Mouse (Mus musculus): ENCODE results near the gene Disp3.

Gene Disp3

GRCm38 (mm10) chr4:148287476-148288054 is at the start of gene Disp3:
Disp3 (minus strand) TSS chr4:148287965.
- in situ Hi-C loops (cut with MboI, MseI) = no loop called here

- in situ Hi-C loops (cut with MboI, MseI) = loop anchor here (10.0 kb wide), 1 partner anchor 1605 kb away; no protein-coding TSS in a partner anchor
Measured at GRCm38 (mm10) chr4:148330269-148330668, 42.5 kb upstream of the Disp3 start.

- in situ Hi-C loops (cut with MboI, MseI) = no loop called here
Measured at GRCm38 (mm10) chr4:148329431-148329830, 41.7 kb upstream of the Disp3 start.

- in situ Hi-C loops (cut with MboI, MseI) = no loop called here
Measured at GRCm38 (mm10) chr4:148328237-148328636, 40.5 kb upstream of the Disp3 start.

- in situ Hi-C loops (cut with MboI, MseI) = no loop called here
Measured at GRCm38 (mm10) chr4:148327266-148327997, 39.7 kb upstream of the Disp3 start.

GRCm38 (mm10) chr4:148326791-148327190 is 39.0 kb upstream of the Disp3 start:
- in situ Hi-C loops (cut with MboI, MseI) = no loop called here

GRCm38 (mm10) chr4:148325951-148326350 is 38.2 kb upstream of the Disp3 start:
- in situ Hi-C loops (cut with MboI, MseI) = no loop called here

- in situ Hi-C loops (cut with MboI, MseI) = no loop called here
Measured at GRCm38 (mm10) chr4:148325057-148325456, 37.3 kb upstream of the Disp3 start.

GRCm38 (mm10) chr4:148322152-148322551 is 34.4 kb upstream of the Disp3 start:
- in situ Hi-C loops (cut with MboI, MseI) = no loop called here

- in situ Hi-C loops (cut with MboI, MseI) = no loop called here
Measured at GRCm38 (mm10) chr4:148319366-148319765, 31.6 kb upstream of the Disp3 start.

GRCm38 (mm10) chr4:148315377-148316175 is 27.8 kb upstream of the Disp3 start:
- in situ Hi-C loops (cut with MboI, MseI) = no loop called here

- in situ Hi-C loops (cut with MboI, MseI) = no loop called here
Measured at GRCm38 (mm10) chr4:148314396-148314795, 26.6 kb upstream of the Disp3 start.

GRCm38 (mm10) chr4:148313601-148314000 is 25.8 kb upstream of the Disp3 start:
- in situ Hi-C loops (cut with MboI, MseI) = no loop called here

GRCm38 (mm10) chr4:148312296-148313116 is 24.7 kb upstream of the Disp3 start:
- in situ Hi-C loops (cut with MboI, MseI) = no loop called here

GRCm38 (mm10) chr4:148310845-148311244 is 23.1 kb upstream of the Disp3 start:
- in situ Hi-C loops (cut with MboI, MseI) = no loop called here

GRCm38 (mm10) chr4:148310126-148310525 is 22.4 kb upstream of the Disp3 start:
- in situ Hi-C loops (cut with MboI, MseI) = no loop called here

GRCm38 (mm10) chr4:148306406-148307083 is 18.8 kb upstream of the Disp3 start:
- in situ Hi-C loops (cut with MboI, MseI) = no loop called here

- in situ Hi-C loops (cut with MboI, MseI) = no loop called here
Measured at GRCm38 (mm10) chr4:148298720-148299119, 11.0 kb upstream of the Disp3 start.

- in situ Hi-C loops (cut with MboI, MseI) = no loop called here
Measured at GRCm38 (mm10) chr4:148297640-148298039, 9.9 kb upstream of the Disp3 start.

GRCm38 (mm10) chr4:148293319-148293718 is 5.6 kb upstream of the Disp3 start:
- in situ Hi-C loops (cut with MboI, MseI) = no loop called here

- in situ Hi-C loops (cut with MboI, MseI) = no loop called here
Measured at GRCm38 (mm10) chr4:148291849-148292248, 4.1 kb upstream of the Disp3 start.
